Mouse (Mus musculus): ENCODE measurements at regions not wholly inside any gene's neighbourhood (a gene's known extent, or its start where the extent isn't known, plus 50 kb on each side); places are given as distances from the start of the nearest gene placed in this dataset.
"Not testable (repeated sequence)": the region's sequence is repeated elsewhere in the genome, so short reads cannot be mapped to it uniquely, and the experiment has no call there.

- Histone ChIP-seq H3K36me3 (no peaks in the 10 kb centered on the region), H3K4me3 (no peak overlapping the region), H3K27ac (no peak overlapping the region), H3K27me3 (replicated peaks) (no peaks in the 10 kb centered on the region), H3K9me3 (0 out of 2 replicates have a peak, but pooled peaks cover 5% of the 10 kb centered on the region), H3K9ac (no peak overlapping the region), H3K4me1 (no peaks in the 10 kb centered on the region), H3K4me2 (replicated peaks) (no peak overlapping the region)
- no peak for ATAC-seq (ENCODE audit: low FRiP score, low read depth)
- 91% methylated on average over 3 of the region's 3 CpGs for WGBS
These were observed 147.4 kb upstream of the Unc93a2 start for GRCm38 (mm10) chr17:7532618-7533017.

- no peak for ATAC-seq (ENCODE audit: low FRiP score, low read depth)
- H3K9ac ChIP-seq: no peak overlapping the region
- H3K9me3 ChIP-seq: no peaks in the 10 kb centered on the region
- no peaks in the 10 kb centered on the region for H3K4me1 ChIP-seq
- H3K27me3 ChIP-seq (replicated peaks): no peaks in the 10 kb centered on the region
- H3K4me3 ChIP-seq: no peak overlapping the region
- no peaks in the 10 kb centered on the region for H3K36me3 ChIP-seq
- H3K27ac ChIP-seq: no peak overlapping the region
- no peak overlapping the region for H3K4me2 ChIP-seq (replicated peaks)
- 27% methylated on average over 5 of the region's 5 CpGs for WGBS
These were observed 144.0 kb upstream of the Unc93a2 start for GRCm38 (mm10) chr17:7529304-7529703.

- Histone ChIP-seq H3K9ac (no peak overlapping the region), H3K4me3 (no peak overlapping the region), H3K27me3 (replicated peaks) (no peaks in the 10 kb centered on the region), H3K4me2 (replicated peaks) (no peak overlapping the region), H3K4me1 (no peaks in the 10 kb centered on the region), H3K9me3 (no peaks in the 10 kb centered on the region), H3K36me3 (no peaks in the 10 kb centered on the region), H3K27ac (no peak overlapping the region)
- WGBS: 83% methylated on average over 3 of the region's 3 CpGs
- no peak for ATAC-seq (ENCODE audit: low FRiP score, low read depth)
These were observed 142.4 kb upstream of the Unc93a2 start for GRCm38 (mm10) chr17:7527681-7528080.

GRCm38 (mm10) chr17:7524497-7524896, 139.2 kb upstream of the Unc93a2 start:
- not testable (repeated sequence) for H3K27ac ChIP-seq; H3K4me3 ChIP-seq; H3K27me3 ChIP-seq (replicated peaks); H3K9me3 ChIP-seq; H3K9ac ChIP-seq; H3K36me3 ChIP-seq; H3K4me2 ChIP-seq (replicated peaks); ATAC-seq (ENCODE audit: low FRiP score, low read depth); H3K4me1 ChIP-seq
- WGBS: 93% methylated on average over 11 of the region's 11 CpGs

- no peak for ATAC-seq (ENCODE audit: low FRiP score, low read depth)
- Histone ChIP-seq H3K36me3 (no peaks in the 10 kb centered on the region), H3K9ac (no peak overlapping the region), H3K27me3 (replicated peaks) (no peaks in the 10 kb centered on the region), H3K27ac (no peak overlapping the region), H3K4me2 (replicated peaks) (no peak overlapping the region), H3K4me1 (no peaks in the 10 kb centered on the region), H3K4me3 (no peak overlapping the region), H3K9me3 (no peaks in the 10 kb centered on the region)
- WGBS: 78% methylated on average over 10 of the region's 10 CpGs
These were observed 135.9 kb upstream of the Unc93a2 start for GRCm38 (mm10) chr17:7521127-7521526.

All from neural tube, embryonic 12.5 days (tissue).